Mouse (Mus musculus) brain, adult 2 months (tissue): Measurements from ENCODE around the gene Ap3s2.

Experiments used
- DNase-seq: peaks from one replicate; pipeline ENCODE4 v3.0.0; 2011; ENCODE audit warnings: low read depth, low spot score

Ap3s2 gene

GRCm38 (mm10) chr7:79920344-79920983 lies at the start of gene Ap3s2:
Gene Ap3s2, minus strand, starts transcription at chr7:79920649.
- peak; percentile 97 for DNase-seq

GRCm38 (mm10) chr7:79968326-79968725 lies 47.9 kb upstream of the Ap3s2 start:
- no peak for DNase-seq

DNA sequence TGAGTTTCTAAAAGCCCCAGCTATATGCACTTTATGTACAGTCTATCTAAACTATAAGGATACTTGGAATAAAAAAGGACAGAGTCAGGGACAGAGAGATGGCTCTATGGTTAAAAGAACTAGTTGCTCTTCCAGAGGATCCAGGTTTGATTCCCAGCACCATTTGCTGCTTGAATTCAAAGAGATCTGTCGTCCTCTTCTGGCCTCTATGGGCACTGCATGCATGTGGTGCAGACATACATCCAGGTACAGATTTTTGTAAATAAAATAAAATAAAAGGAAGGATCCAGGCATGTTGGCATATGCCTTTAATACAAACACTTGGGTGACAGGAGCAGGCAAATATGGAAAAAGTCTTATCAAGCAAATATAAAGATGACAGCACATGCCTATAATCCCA lies 41.2 kb upstream of the Ap3s2 start:
- no peak for DNase-seq

DNA sequence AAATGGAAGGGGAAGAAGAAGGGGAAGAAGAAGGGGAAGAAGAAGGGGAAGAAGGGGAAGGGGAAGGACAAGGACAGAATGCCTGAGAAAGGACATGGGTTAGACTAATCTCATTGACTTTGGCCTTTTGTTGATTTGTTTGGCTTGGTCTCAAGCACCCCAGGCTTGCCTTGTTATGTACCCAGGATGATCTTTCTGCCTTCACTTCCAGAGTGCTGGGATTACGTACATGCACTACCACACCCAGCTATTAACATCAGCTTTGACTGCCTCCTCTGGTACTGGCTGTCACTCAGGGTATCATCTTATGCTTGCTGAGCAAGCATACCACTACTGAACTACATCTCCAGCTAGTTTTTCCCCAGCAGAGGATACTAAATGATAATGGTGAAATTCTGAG lies 35.7 kb upstream of the Ap3s2 start:
- DNase-seq, result no peak

GRCm38 (mm10) chr7:79954890-79955289 lies 34.4 kb upstream of the Ap3s2 start:
- no peak for DNase-seq

- no peak for DNase-seq
Measured at GRCm38 (mm10) chr7:79951038-79951437, 30.6 kb upstream of the Ap3s2 start.

DNA sequence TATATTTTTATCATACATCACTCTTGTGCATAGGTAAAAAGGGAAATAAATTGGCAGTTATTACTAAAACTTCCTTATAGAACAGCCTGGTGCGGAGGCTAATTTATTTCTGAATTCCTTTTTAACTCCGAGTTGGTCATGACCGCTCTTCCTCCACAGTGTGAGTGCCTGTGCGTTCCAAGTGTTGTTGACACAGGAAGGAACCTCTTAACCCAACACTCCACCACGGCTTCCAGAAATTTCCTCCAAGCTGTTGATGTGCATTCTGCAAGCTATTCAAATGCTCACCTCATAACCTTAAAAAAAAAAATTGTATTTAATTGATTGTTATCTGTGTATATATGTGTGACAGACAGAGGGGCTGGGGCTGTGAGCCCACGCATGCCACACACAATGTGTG lies 29.8 kb upstream of the Ap3s2 start:
- no peak for DNase-seq

DNA sequence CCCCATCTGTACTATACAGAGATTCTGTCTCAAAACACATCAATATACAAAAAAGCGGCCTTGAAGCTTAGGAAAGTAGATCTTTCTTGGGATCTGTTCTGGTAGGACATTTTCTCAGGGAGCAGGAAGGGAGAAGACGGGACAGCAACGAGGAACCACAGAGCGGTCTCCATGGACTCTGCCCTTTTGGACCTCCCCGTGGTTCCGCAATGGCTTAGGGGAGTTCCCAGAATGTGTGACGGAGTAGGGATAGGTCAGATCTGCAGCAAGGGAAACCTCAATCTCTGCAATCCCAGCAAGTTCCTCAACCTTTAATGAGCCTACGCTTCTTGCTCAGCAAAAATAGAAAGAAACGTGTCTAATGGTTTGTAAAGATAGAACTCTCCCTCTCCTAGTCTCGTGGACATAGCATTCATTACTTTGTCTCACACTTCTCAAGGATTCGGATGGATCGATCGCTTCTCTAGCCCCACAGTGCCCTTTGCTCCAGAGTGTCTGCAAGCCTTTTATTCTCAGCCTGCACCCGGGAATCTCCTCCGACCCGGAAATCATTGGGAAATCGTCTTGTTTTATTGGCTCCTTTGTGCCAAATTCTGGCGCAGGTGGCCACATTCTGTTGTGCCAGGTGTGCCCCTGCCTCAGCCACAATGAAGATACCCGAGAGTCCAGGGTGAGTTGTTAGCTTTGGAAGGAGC lies 15.2 kb upstream of the Ap3s2 start:
- DNase-seq, result peak; percentile 69

GRCm38 (mm10) chr7:79934862-79935510 lies 14.5 kb upstream of the Ap3s2 start, which contains the start of gene Arpin:
Gene Arpin, minus strand, starts transcription at chr7:79935359.
- peak; percentile 91 for DNase-seq

DNA sequence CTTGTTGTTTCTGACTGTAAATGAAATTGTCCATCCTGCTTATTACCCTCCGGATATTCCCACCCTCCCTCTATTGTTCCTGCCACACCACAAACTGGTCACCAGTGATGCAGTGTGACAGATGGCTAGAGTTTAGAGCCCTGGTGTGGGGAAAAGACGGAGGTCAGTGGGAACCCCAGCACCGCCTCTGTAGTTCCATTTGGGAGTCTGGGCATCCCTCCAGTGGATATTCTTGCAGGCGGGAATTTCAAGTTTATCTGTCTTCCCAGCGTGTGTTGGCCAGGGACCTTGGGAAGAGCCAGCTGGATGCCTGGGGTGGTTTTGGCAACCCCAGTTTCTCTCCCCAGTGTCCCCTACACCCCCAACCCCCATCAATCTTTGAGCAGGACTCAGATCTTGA lies 14.0 kb upstream of the Ap3s2 start:
- DNase-seq, result peak; percentile 73

DNA sequence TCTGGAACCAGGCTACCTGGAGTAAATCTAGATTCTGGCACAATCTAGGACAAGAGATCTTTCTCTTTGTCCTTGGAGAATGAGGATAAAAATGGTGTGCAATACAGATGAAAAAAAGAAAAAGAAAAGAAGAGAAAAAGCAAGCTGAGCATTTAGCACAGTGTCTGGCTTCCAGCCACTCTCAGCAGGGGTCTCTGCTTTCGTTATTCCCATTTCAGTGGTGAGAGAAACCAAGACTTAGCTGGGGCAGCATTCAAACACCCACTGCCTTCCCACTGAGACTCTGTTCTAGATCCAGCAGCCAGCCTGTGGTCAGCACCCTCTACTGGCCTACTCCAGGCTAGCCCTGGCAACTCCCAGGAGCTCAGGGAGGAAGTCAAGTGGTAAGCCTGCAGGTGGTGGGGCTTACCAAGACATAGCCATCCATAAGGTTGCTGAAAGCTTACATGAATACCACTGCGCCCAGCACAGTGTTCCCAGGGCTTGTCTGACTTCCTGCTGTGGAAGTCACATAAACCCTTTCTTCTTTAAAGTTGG lies 8.1 kb upstream of the Ap3s2 start:
- peak; percentile 33 for DNase-seq

DNA sequence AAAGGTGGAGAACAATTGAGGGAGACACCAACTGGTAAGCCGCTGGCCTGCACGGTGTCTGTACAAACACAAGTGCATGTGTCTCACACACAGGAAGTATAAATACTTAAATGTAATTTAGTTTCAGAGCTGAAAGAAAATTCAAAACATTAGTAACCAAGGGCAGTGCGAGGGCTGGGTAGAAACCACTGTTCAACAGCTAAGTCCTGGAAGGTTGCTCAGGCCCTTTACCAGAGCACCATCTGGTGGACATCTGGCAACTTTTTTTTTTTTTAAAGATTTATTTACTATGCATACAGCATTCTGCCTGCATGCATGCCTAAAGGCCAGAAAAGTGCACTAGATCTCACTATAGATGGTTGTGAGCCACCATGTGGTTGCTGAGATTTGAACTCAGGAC lies 5.9 kb downstream of the Ap3s2 start:
- peak; percentile 55 for DNase-seq

GRCm38 (mm10) chr7:79907356-79907755 lies 13.1 kb downstream of the Ap3s2 start:
- DNase-seq, result no peak

GRCm38 (mm10) chr7:79906914-79907313 lies 13.5 kb downstream of the Ap3s2 start:
- DNase-seq, result no peak

- no peak for DNase-seq
Measured at GRCm38 (mm10) chr7:79905193-79905592, 15.3 kb downstream of the Ap3s2 start.

DNA sequence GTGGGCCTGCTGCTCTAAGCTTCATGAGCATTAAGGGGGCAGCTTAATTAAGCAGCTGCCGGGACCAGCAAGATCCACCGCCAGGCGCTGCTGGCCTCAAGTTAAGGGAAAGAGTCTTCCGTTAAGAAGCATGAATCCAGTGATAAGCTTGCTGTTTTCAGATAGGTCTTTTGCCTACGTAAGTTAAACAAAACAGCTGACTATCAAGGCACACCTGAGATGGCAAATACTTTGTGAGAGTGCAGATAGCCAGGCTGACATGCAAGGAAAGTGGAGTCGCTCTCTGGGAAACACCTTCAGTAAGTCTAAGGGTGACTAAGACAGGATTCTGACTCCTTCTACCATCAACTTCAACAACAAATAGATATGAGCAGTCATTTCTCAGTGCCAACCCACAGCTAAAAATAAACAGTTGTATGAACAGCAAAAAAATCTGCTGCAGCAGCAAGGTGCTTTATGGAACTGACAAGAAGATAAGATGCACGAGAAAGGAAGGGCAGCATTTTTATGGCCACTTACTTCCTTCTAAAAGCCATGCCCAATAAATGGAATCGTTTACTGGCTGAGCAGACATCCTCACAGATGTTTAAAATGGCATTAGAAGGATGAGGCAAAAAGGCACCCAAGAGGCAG lies 17.2 kb downstream of the Ap3s2 start:
- DNase-seq, result no peak

DNA sequence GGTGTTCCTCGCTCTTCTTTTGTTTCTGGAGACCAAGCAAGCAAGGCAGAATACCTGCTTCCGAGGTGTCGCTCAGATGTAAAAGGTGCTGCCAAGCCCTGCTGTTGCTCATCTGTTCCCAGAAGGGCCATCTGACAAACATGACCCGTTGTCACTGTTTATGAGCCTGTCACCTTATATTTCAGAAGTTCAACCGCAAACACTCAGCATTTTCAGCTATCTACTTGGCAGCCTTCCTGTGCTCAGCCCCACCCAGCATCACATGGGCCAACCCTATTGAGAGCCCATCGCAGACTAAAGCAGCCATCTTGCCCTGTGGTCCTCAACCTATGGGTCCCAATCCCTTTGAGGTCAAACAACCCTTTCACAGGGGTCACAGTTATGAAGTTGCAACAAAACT lies 19.7 kb downstream of the Ap3s2 start:
- no peak for DNase-seq

DNA sequence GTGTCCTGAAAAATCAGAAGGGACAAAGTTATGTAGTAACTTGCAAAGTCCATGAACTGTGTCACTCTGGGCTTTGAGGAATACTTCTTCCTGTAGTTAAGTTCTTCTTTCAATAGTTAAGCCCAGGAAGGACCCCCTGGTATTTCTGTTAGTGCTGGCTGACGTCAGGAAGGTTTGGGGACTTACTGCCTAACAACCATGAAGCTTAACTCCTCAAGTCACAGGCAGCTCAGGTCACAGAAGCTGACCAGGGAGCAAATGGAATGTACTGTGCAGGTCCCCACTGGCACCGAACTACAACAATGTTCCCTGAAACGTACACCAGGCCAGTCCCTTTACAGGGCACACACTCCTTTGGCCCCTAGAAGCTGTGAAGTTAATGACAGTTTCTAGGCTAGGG lies 25.2 kb downstream of the Ap3s2 start:
- DNase-seq, result no peak

DNA sequence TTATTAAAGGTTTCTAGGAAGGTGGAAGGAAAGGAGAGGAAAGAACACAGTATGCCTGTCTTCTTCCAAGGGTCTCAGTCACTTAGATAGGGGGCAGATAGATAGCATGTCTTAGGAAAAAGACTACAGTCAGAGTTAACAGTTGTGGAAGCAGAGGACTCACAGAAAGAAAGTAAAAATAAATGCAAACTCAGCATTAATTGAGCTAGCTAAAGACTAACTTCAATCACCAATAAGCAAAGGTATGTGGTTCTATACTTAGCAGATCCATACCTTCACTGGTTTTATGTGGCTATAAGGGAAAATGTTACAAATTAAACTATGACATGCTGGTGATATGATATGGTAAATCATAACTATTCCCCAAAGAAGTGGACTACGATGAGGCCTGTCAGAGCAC lies 25.7 kb downstream of the Ap3s2 start:
- DNase-seq, result no peak

GRCm38 (mm10) chr7:79892576-79893428 lies 27.6 kb downstream of the Ap3s2 start:
- DNase-seq, result no peak
